Mouse (Mus musculus) hematopoietic stem cell, adult 5-6 weeks (primary cell): ENCODE data around the gene Gm10644. TPM values are rescaled to one million over a fixed set of nuclear protein-coding genes. Genes with fewer than 3 reads are reported as not detected.
A peak's percentile ranks its signal among the peaks of the same experiment; 100 is the strongest.
"Not testable (repeated sequence)": the region's sequence is repeated elsewhere in the genome, so short reads cannot be mapped to it uniquely, and the experiment has no call there.

Experiments used
- ATAC-seq, 2 experiments: fragments of 125-278 bp in 1 of 2; replicated peaks in 1 of 2; 2 replicates each; pipeline ENCODE4 v1.8.0; 2016 to 2017; ENCODE audit warnings: inconsistent platforms in 2 of 2, mild to moderate bottlenecking in 2 of 2, moderate number of reproducible peaks in 2 of 2, low read depth in 1 of 2, moderate TSS enrichment in 1 of 2; ENCODE audit not compliant: low FRiP score in 2 of 2, poor library complexity in 2 of 2, severe bottlenecking in 2 of 2, insufficient read depth in 1 of 2, low TSS enrichment in 1 of 2
- total RNA-seq: library from RNA; stranded (forward); fragments of 172-1452, 232-1000 nt; gene quantifications from 2 replicates; pipeline ENCODE4 v1.2.3, GENCODE M21; 2017

Gm10644 gene
- total RNA-seq, 1 experiment from 2014 or later, result 0.30 TPM

GRCm38 (mm10) chr8:83989243-83989642 lies 34.2 kb upstream of the Gm10644 start:
- ATAC-seq, result peak; percentile 76 to 81

- ATAC-seq, result not testable (repeated sequence)
Measured at GRCm38 (mm10) chr8:83983222-83983621, 28.2 kb upstream of the Gm10644 start.

GRCm38 (mm10) chr8:83982449-83982848 lies 27.4 kb upstream of the Gm10644 start:
- ATAC-seq, result no peak

GRCm38 (mm10) chr8:83981533-83981932 lies 26.5 kb upstream of the Gm10644 start:
- ATAC-seq, result no peak

- ATAC-seq, result no peak
Measured at GRCm38 (mm10) chr8:83980845-83981244, 25.8 kb upstream of the Gm10644 start.

- no peak for ATAC-seq
Measured at GRCm38 (mm10) chr8:83980250-83980649, 25.2 kb upstream of the Gm10644 start.

GRCm38 (mm10) chr8:83978200-83978599 lies 23.2 kb upstream of the Gm10644 start:
- ATAC-seq, result no peak

GRCm38 (mm10) chr8:83977646-83978045 lies 22.6 kb upstream of the Gm10644 start:
- ATAC-seq, result no peak

- ATAC-seq, result no peak
Measured at GRCm38 (mm10) chr8:83976779-83977350, 21.9 kb upstream of the Gm10644 start.

- no peak for ATAC-seq
Measured at GRCm38 (mm10) chr8:83976101-83976630, 21.2 kb upstream of the Gm10644 start.

- ATAC-seq, result no peak
Measured at GRCm38 (mm10) chr8:83974521-83974920, 19.5 kb upstream of the Gm10644 start.

GRCm38 (mm10) chr8:83973161-83974031 lies 18.4 kb upstream of the Gm10644 start:
- ATAC-seq, result no peak

GRCm38 (mm10) chr8:83972150-83973120 lies 17.4 kb upstream of the Gm10644 start, which contains the start of gene Prkaca:
Prkaca (plus strand) TSS chr8:83972993.
- peak; percentile 99 for ATAC-seq

GRCm38 (mm10) chr8:83971661-83972060 lies 16.7 kb upstream of the Gm10644 start:
- ATAC-seq, result no peak

- ATAC-seq, result no peak
Measured at GRCm38 (mm10) chr8:83971121-83971520, 16.1 kb upstream of the Gm10644 start.

- no peak for ATAC-seq
Measured at GRCm38 (mm10) chr8:83967701-83968100, 12.7 kb upstream of the Gm10644 start.

GRCm38 (mm10) chr8:83964015-83964765 lies 9.2 kb upstream of the Gm10644 start:
- ATAC-seq, result no peak
